Mouse (Mus musculus) kidney, postnatal 36 days (tissue): Measurements from ENCODE around the gene Vti1a.

Source experiments
- DNase-seq, 2 experiments: peaks; one replicate each; pipeline ENCODE4 v3.0.0; 2021 to 2022; ENCODE audit warnings: mixed read lengths in 2 of 2

Gene Vti1a

GRCm38 (mm10) chr19:55316109-55316714 lies at the start of gene Vti1a:
Gene Vti1a, plus strand, starts transcription at chr19:55316295.
- DNase-seq, result peak; percentile 90 to 91

GRCm38 (mm10) chr19:55266786-55267185 lies 49.3 kb upstream of the Vti1a start:
- peak; percentile 67 to 75 for DNase-seq

- peak; percentile 17 to 57 for DNase-seq
Measured at GRCm38 (mm10) chr19:55268150-55268549, 47.9 kb upstream of the Vti1a start.

GRCm38 (mm10) chr19:55269051-55269450 lies 47.0 kb upstream of the Vti1a start:
- DNase-seq, result peak; percentile 28 to 37

- DNase-seq, result no peak
Measured at GRCm38 (mm10) chr19:55271448-55271847, 44.6 kb upstream of the Vti1a start.

GRCm38 (mm10) chr19:55273340-55273739 lies 42.8 kb upstream of the Vti1a start:
- no peak for DNase-seq

GRCm38 (mm10) chr19:55276100-55276499 lies 40.0 kb upstream of the Vti1a start:
- no peak for DNase-seq

- DNase-seq, result no peak
Measured at GRCm38 (mm10) chr19:55276770-55277169, 39.3 kb upstream of the Vti1a start.

GRCm38 (mm10) chr19:55284093-55284492 lies 32.0 kb upstream of the Vti1a start:
- DNase-seq, result no peak

GRCm38 (mm10) chr19:55286034-55286433 lies 30.1 kb upstream of the Vti1a start:
- DNase-seq, result no peak

- no peak for DNase-seq
Measured at GRCm38 (mm10) chr19:55288974-55289373, 27.1 kb upstream of the Vti1a start.

GRCm38 (mm10) chr19:55290621-55291270 lies 25.3 kb upstream of the Vti1a start:
- DNase-seq, result no peak

- no peak for DNase-seq
Measured at GRCm38 (mm10) chr19:55292210-55292850, 23.8 kb upstream of the Vti1a start.

- DNase-seq, result no peak
Measured at GRCm38 (mm10) chr19:55293175-55293574, 22.9 kb upstream of the Vti1a start.

- no peak for DNase-seq
Measured at GRCm38 (mm10) chr19:55295075-55295474, 21.0 kb upstream of the Vti1a start.

GRCm38 (mm10) chr19:55295556-55295955 lies 20.5 kb upstream of the Vti1a start:
- DNase-seq, result no peak

GRCm38 (mm10) chr19:55296301-55296700 lies 19.8 kb upstream of the Vti1a start:
- DNase-seq, result no peak

- no peak for DNase-seq
Measured at GRCm38 (mm10) chr19:55297489-55297888, 18.6 kb upstream of the Vti1a start.

- no peak for DNase-seq
Measured at GRCm38 (mm10) chr19:55297961-55298360, 18.1 kb upstream of the Vti1a start.

GRCm38 (mm10) chr19:55299378-55299777 lies 16.7 kb upstream of the Vti1a start:
- no peak for DNase-seq

GRCm38 (mm10) chr19:55300525-55300924 lies 15.6 kb upstream of the Vti1a start:
- no peak for DNase-seq

- no peak for DNase-seq
Measured at GRCm38 (mm10) chr19:55305024-55305423, 11.1 kb upstream of the Vti1a start.

GRCm38 (mm10) chr19:55311874-55312273 lies 4.2 kb upstream of the Vti1a start:
- no peak for DNase-seq

- no peak for DNase-seq
Measured at GRCm38 (mm10) chr19:55313649-55314048, 2.4 kb upstream of the Vti1a start.
